Mouse (Mus musculus): ENCODE results near the gene Col19a1.

The Col19a1 gene

DNA sequence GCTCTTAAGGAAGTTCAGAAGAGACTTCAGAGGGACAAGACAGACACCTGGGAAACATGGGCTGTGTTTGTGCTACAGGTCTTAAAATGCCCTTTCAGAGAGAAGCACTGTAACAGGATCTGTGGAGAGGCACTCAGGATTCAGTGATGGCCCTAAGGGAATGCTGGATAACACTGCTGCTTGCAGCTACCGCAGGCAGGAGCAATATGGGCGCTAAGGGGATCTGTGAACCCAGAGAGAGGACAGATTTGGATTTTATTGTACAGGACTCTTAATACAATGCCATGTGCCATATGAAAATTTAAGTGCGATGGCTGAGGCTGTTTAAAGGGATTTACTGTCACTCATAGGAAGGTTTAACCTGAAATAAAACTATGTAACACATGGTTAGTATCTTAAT, 270.8 kb downstream of the Col19a1 start:
- no peak for DNase-seq (ENCODE audit: low read depth in 2 of 2, low spot score in 2 of 2)

DNA sequence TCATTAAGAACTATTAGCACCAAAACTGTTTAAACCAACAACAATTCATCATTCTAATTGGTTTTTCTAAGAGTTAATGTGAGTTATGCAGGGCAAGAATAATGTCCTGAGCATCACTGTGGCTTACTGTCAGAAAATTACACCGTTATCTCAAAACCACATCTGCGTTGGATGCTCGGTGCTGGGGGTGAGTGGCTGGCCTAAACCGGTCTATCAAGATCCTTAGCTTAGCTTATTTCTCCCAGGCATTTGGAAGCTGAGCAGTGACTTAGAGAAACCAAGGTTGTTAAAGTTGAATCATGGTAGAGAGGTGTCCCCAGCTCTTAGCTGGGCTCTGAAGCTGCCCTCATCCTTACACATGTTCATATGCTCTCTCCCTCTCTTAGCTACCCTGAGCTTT, 276.4 kb downstream of the Col19a1 start:
- DNase-seq (ENCODE audit: low read depth in 2 of 2, low spot score in 2 of 2) = no peak

DNA sequence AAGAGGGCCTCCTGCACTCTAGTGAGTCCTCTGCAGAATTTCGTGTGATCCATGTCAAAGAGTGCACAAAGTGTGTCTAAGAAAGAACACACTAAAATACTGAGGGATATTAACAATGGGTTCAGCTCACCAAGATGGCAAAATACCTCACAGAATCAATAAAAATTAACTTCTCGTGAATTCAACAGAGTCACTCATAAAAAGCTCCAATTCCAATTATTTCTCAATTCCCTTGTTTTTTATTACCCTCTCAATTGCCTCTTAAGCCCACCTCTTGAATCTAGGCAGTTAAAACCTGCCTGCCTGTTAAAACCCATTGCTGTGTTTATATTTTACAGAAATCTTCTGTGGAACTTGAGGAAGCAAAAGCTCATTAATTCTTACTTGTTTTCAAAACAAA, 277.1 kb downstream of the Col19a1 start:
- no peak for DNase-seq (ENCODE audit: low read depth in 2 of 2, low spot score in 2 of 2)

DNA sequence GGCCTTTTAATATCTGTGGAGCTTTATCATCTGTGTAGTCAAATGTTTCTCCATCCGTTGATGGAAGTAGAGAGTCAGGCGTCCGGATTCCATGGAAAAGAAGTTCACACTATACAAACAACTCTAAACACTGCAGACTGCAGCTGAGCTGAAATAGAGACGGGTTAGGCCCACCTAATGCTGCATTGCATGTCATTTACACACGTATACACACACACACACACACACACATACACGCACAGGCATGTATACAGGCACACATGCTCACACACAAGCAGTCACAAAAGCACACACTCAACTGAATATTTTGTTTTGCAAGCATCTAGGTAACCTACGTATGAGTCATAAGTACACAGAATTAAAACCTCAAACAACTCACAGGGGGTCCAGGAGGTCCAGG, 284.2 kb downstream of the Col19a1 start:
- DNase-seq (ENCODE audit: low read depth in 2 of 2, low spot score in 2 of 2) = no peak

DNA sequence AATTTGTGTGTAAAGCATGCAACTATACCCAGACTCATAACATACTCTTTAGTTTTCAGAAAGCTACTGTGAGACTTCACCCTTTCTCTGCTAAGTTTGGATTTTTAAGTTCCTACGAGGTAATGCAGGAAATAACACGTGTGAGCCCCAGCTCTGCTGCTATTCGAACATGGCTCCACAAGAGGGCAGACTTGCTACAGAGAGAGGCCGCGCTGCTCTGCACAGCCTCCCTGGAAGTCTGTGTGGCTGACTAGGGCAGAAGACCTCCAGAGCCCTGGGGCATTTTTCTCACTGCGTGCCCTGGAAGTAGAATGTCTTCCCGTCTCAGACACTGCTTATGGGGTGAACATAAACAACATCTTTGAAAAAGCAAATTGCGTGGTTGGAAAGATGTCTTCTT, 284.6 kb downstream of the Col19a1 start:
- no peak for DNase-seq (ENCODE audit: low read depth in 2 of 2, low spot score in 2 of 2)

DNA sequence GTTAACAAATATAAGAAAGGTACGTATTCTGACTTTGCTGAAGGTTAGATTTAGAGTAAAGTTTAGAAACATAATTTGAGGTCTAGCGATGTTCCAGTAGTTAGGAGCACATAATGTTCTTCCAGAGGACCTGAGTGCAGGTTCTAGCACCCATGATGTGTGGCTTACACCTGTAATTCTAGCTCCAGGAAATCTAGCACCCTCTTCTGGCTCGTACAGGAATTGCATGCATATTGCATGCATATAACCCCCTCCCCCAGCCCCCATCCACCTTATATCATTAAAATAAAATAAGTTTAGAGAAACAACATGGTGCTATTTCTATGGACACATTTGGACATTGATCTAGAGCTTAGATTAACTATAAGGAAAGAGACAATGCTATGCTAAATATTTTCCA, 286.6 kb downstream of the Col19a1 start:
- no peak for DNase-seq (ENCODE audit: low read depth in 2 of 2, low spot score in 2 of 2)

DNA sequence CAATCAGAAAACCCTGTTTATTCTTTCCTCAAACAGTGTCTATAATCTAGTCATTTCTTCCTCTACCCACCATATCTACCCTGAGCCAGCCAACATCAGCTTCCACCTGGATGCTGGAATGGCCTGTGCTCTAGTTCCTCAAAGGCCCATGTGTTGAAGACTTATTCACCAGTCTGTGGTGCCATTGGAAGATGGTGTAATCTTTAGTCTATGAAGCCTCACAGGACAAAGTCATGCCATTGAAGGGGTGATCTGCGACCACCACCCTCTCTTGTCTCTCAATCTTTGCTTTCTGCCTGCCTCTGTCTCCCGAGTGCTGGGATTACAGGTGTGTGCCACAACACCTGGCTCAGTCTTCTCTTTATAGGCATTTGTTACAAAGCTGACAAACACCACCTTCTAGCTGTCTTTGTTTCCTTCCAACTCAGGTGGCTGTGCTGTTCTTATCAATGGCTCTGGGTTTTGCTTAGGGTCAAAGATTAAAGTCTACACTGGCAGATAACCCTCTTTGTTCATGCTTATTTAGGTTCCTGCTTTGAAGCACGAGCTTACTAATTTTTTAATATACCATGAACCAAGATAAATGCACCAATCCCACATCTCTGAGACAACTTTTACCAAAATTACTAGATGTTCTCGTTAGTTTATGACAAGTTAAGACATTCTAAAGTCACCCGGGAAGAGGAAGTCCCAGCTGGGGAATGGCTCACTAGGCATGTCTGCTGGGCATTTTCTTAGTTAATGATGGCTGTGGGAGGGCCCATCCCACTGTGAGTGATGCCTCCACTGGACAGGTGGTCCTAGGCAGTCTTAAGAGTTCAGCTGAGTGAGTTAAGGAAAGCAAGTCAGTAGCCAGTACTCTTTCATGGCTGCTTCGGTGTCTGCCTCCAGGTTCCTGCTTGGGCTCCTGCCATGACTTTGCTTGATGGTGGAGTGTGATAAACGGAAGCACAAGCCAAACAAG, 292.0 kb downstream of the Col19a1 start:
- no peak for DNase-seq (ENCODE audit: low read depth in 2 of 2, low spot score in 2 of 2)

DNA sequence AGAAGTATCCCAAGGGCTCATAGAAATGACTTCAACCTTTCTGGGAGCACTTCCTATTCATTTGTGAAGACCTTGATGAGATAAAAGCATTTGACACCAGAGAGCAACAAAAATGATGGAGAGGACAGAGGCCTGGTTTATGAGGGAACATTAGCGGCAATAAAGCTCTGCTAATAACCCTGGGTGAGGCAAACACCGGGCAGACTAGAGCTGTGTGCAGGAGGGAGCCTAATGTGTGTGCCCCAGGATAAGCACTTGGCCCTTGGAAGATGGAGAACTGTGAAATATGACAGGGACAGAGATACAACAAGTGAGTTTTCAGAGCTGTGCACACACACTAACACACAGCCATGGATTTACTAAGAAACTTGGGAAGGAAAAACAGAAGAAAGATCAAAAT, 294.8 kb downstream of the Col19a1 start:
- no peak for DNase-seq (ENCODE audit: low read depth in 2 of 2, low spot score in 2 of 2)

DNA sequence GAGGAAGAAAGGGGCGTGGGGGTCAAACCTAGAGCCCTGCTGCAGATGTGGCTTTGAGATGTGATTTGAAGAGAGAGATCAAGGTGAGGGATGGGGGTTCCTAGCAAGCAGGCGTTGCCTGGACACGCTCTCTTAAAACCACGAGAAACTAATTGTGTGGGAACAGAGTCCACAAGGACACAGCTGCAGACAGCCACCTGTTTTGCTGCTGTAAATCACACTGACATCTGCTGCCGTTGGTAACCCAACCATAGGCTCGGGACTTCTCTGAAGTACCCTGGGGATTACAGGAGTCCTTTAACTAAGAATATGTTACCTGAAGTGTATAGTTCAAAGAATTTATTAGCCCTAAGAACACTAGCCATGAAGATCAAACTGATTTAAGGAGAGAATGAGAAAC, 300.9 kb downstream of the Col19a1 start:
- DNase-seq (ENCODE audit: low read depth in 2 of 2, low spot score in 2 of 2) = no peak

DNA sequence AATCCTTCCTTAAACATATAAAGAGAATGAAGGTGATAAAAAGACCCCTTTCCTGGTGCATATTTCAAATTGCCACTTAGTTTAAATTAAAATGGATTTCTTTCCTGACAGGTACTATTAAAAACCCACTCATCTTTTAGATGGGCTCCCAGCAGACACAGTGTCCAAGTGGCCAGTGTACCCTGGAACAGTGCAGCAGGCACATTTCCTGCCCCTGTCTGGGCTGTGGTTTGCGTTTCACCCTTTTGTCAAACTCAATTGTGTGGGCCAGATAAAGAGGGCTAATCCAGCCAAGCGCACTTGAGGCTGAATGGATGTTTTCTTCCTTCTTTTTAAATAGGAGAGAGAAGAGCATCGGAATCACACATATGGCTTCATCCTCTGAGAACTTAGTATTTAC, 320.2 kb downstream of the Col19a1 start:
- no peak for DNase-seq (ENCODE audit: low read depth in 2 of 2, low spot score in 2 of 2)

DNA sequence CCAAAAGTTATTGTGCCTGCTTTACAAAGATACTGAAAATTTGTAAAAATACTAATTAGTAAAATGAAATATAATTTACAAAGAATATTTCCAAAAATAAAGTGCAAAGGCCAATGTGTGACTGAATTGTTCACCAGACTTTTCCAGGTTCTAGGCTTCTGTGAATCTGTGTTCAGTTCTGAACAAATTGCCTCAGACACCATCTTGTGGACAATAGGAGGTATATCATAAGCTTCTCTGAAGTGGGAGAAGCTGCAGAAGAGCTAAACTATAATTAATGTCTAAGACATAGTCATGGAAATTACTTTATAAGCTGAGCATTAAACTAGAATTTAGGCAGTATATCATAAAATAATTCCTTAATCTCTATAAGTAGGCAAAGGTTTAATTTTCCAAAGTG, 326.1 kb downstream of the Col19a1 start:
- no peak for DNase-seq (ENCODE audit: low read depth in 2 of 2, low spot score in 2 of 2)

DNA sequence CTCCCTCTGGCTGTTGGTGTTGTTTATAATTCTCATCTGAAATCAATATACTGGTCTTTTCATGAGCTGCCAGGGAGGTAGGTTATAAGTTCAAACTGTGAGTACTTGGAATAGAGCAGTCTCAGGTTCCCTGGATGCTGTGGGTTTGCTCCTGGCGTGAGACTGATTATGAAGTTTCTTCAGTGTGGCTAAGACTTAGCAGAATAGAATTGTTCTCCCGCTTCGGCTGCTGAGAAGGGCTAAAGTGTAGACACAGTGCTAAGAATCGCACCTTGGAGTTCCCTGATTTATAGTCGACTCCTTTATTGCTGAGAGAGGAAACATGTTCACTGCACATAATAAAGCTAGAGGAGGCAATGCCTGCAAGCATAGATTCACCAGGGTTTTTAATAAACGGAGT, 327.9 kb downstream of the Col19a1 start:
- DNase-seq (ENCODE audit: low read depth in 2 of 2, low spot score in 2 of 2) = no peak

DNA sequence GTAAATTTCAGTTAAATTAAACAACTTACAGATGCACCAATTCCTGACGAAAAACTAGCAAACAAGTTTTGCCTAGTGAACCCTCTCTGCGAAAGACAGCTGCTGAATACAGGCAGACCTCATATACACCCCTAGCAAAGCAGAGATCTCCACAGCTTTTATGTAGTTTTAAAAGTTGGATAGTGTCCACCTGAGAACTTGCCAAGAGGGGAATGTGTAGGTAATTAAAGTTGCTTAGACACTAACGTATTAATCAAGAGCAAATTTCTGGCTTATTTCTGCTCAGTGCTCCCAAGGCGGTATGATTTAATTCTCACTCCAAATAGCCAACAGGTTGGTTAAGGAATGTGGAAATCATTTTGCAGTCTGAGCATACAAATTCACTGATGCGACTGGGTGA, 329.3 kb downstream of the Col19a1 start:
- no peak for DNase-seq (ENCODE audit: low read depth in 2 of 2, low spot score in 2 of 2)

DNA sequence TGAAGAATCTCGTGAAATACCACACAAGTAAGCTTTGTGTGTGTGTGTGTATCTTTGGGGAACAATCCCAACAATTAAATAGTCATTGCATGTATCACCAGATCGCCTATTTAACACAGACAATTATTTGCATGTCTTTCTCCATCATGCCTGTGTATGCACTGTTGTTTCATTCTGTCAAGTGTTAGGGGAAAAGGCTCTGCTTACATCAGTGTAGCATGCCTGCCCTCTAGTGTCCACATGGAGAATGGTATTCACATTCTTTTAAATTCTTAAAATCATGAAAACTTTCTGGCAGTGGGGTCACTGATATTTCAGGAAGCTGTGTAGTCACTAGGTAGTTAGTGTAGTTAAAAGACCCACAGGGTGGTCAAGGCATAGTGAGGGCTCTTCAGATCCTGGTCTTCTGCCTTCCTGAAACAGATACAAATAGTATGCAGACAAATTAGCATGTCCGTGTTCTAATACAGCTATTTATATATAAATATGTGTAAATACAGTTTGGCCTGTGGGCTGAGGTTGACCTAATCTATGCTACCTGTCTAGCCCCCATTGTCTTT, 338.1 kb downstream of the Col19a1 start:
- DNase-seq (ENCODE audit: low read depth in 2 of 2, low spot score in 2 of 2) = no peak

DNA sequence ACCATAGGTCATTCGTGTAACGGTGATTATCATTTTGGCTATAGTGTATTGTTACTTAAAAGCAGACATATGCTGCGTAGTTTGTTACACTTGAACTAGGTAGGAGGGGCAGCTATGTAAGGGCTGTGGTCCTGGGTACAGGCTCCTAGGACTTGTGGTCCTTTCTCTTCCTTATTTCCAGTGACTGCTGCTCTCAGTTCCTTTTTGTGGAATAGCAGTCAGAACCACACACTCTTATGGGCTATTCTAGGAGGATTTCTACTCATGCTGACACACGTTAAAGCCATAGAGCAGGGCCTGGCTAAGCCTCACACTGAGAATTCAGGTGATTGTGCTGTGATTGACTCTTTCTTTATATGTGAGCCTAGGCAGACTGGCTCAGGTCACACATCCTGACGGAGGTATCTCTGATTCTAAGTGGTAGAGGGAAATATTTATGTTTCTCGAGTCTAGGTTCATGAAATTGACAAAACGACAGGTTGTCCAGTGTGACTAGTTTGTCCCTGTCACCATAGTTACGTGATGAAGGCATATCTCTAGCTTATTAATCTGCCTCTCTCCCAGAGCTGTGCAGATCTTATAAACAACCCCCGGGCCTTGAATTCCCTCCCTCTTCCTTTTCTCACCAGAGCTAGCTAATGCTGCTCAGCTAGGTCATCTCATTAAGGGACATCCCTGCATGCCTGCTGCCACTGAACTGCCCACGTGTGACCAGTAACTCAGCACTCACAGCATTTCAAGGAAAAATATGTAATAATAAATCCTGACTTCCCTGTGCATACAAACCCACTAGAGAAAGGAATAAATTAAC, 338.8 kb downstream of the Col19a1 start:
- DNase-seq (ENCODE audit: low read depth in 2 of 2, low spot score in 2 of 2) = no peak

DNA sequence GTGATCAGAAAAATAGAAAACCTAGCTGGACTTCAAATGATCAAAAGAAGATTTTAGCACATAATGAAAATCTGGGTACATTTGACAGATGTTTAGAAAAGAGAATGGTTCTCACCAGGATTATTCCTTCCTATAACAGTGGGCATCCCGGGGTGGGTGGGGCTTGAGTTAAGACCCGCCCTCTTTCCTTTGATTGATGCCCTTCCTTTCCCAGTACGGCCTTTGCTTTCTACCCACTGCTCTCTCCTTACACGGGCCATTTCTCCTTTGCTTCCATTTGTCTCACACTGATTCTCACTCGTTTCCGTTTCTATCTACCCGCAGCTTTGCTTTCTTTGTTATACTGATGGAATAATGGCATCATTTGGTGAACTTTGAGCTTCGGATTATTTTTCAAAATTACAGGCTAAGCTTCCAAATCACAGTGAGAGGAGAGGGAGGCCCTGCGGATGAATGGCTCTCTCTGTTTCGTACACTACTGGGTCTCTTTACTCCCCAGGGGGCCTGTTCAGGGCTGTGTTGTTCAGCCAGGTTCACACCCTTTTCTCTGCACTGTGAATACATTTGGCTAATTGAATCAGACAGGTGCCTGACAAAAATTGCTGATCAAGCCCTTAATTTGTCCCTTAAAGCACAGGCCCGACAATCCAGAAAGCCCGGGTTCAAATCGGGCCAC, 341.4 kb downstream of the Col19a1 start:
- no peak for DNase-seq (ENCODE audit: low read depth in 2 of 2, low spot score in 2 of 2)

DNA sequence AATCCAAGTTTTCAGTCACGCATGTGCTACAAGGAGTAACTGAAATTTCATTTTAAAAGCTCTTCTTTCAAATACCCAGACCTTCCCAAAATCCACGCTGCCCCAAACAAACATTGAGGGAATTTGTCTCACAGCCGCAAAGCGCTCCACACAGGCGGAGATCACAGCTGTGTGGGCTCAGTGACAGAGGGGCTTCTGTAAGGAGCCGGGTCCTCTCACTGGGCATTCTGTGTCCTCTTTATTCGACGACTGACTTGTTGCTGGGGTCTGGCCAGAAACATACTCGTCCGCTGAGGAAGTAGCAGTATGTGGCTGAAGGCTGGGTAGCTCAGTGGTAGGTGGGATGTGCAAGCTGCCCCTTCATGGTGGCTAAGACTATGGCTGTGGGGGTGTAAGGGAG, 342.3 kb downstream of the Col19a1 start:
- DNase-seq (ENCODE audit: low read depth in 2 of 2, low spot score in 2 of 2) = no peak

DNA sequence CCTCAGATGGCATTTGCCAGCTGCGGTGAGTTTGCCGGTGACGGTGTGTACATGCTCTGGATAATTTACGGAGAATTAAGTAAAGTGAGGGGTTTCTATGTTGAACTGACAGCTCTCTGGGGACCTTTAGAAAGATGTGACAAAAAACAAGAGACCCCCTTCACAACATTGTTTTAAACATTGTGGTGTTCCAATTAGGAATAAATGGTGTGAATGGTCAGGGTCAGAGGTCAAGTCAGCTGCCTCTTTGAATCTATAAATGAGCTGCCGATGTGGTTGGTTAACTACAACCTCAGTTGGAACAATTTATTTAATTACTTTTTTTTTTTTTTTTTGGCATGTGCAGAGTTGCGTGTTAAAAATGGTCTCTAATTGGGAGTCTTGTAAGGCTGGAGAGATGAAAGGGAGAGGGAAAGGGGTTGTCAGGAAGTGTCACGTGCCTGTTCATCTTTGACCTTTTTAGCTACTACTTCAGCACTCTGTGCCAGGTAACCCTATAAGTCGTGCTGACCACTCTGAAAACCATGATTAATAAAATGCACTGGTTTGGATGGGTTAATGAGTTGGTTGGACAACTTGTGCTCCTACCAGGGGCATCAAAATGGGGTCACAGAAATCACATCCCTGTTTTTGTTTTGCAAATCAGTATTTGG, 347.1 kb downstream of the Col19a1 start:
- DNase-seq (ENCODE audit: low read depth in 2 of 2, low spot score in 2 of 2) = no peak

DNA sequence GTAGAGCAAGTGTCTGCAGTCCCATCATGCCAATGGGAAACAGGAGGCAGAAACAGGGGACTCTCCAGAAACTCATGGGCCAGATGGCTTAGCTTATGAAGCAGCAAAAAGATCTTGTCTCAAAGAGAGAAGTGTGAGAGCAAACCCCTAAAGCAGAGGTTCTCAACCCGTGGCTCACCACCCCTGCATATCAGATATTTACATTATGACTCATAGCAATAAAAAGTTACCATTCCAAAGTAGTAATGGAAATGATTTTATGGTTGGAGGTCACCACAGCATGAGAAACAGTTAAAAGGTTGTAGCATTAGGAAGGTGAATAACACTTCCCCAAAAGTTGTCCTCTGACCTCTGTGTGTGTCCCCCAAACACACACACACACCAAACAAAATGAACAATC, 350.9 kb downstream of the Col19a1 start:
- DNase-seq (ENCODE audit: low read depth in 2 of 2, low spot score in 2 of 2) = no peak

DNA sequence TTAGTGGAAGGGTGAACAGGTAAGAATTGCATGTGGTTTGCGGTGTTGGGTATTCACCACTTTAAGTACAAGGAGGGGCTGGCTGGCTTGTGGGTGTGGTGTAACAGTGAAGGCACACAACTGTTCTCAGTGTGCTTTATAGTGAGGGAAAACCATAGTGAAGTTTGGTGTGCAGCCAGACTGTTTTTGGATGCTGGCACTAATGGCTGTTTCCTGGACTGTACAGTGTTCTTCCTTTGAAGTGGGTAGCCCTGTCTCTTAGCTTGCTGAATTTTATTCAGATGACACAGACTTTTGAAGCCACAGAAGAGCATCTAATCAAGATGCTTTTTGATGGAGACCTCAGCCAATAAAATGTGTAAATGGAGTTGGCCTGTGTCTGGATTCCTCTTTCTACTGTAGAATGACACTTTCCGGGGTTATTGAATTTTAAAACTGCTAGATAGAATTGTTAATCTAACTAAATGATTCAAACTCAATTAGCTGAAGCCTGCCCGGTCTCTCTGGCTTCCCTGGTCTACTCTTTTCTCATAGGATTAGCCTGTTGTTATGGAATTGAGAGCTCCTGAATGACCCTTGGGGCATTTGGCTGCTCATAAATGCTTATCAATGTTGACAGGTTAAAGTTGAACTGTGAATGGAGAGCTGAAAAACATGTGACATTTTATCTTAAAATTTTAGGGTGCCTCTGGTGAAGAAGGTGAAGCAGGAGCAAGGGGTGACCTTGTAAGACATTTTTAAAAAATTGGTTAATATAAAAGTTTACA, 355.6 kb downstream of the Col19a1 start:
- no peak for DNase-seq (ENCODE audit: low read depth in 2 of 2, low spot score in 2 of 2)
